Mouse (Mus musculus): ENCODE results near the gene Fnip2.

GRCm38 (mm10) chr3:79527921-79528320 is 39.7 kb downstream of the Fnip2 start:
- no peak for TF ChIP-seq TAL1 (IDR thresholded peaks at IDR 0.05; ENCODE audit: low read length)
- TF ChIP-seq GATA1 (IDR thresholded peaks at IDR 0.05; ENCODE audit: low read length): no peak
